Mouse (Mus musculus) cortical plate, adult 2 months (tissue): ENCODE data around the gene Uqcrq.

Experiments used
- CTCF ChIP-seq: fragments of 200-500 bp; IDR thresholded peaks from 2 replicates; pipeline ENCODE4 v1.5.1; 2011; ENCODE audit warnings: mild to moderate bottlenecking, control low read depth, low read length; ENCODE audit not compliant: insufficient read depth; ENCODE audit errors: extremely low read depth
- POLR2A ChIP-seq: fragments of 200-500 bp; IDR thresholded peaks from 2 replicates; pipeline ENCODE4 v1.6.1; 2011; ENCODE audit warnings: mild to moderate bottlenecking, low read length, control low read depth; ENCODE audit not compliant: insufficient read depth; ENCODE audit errors: extremely low read depth

- TF ChIP-seq POLR2A, result no peak
- no peak for TF ChIP-seq CTCF
Measured at GRCm38 (mm10) chr11:53458996-53459395, 28.4 kb upstream of the Uqcrq start.
